Mouse (Mus musculus) E14TG2a.4 (cell line): ENCODE data around the gene Ccdc87.

Source experiments
- H3K27me3 ChIP-seq: 2 replicates; pipeline ENCODE4 v1.6.1; 2014; ENCODE audit warnings: low read length, control low read depth; ENCODE audit not compliant: insufficient read depth
- H3K36me3 ChIP-seq: 2 replicates; pipeline ENCODE4 v1.6.1; 2014; ENCODE audit warnings: low read length, control low read depth; ENCODE audit not compliant: insufficient read depth
- H3K4me1 ChIP-seq: replicated peaks from 2 replicates; pipeline ENCODE4 v1.6.1; 2014; ENCODE audit warnings: low read depth, low read length, control low read depth
- H3K4me3 ChIP-seq: replicated peaks from 2 replicates; pipeline ENCODE4 v1.5.1; 2014; ENCODE audit warnings: mild to moderate bottlenecking, low read length
- H3K9me3 ChIP-seq: 2 replicates; pipeline ENCODE4 v1.6.1; 2014; ENCODE audit warnings: low read length, control low read depth
- CTCF ChIP-seq: conservative IDR thresholded peaks from 2 replicates; pipeline ENCODE4 v1.5.1; 2014; ENCODE audit warnings: low read length
- NANOG ChIP-seq: IDR thresholded peaks from 2 replicates; pipeline ENCODE4 v1.6.1; 2014; ENCODE audit warnings: borderline replicate concordance, low read length, mixed read lengths
- POU5F1 ChIP-seq: IDR thresholded peaks from 2 replicates; pipeline ENCODE4 v1.6.1; 2014; ENCODE audit warnings: low read length, borderline replicate concordance

The Ccdc87 gene

GRCm38 (mm10) chr19:4839149-4839548 lies at the start of gene Ccdc87, which contains the start of gene Ccs:
Gene Ccdc87 (plus strand): TSS chr19:4839366.
Gene Ccs (minus strand): TSS chr19:4839332.
- TF ChIP-seq CTCF (no peak), POU5F1 (no peak), NANOG (no peak)

GRCm38 (mm10) chr19:4793281-4793830 lies 45.8 kb upstream of the Ccdc87 start:
- Histone ChIP-seq H3K4me3 (peak overlapping the region; percentile 89), H3K4me1 (peaks cover 86% of the 10 kb centered on the region), H3K9me3 (no peaks in the 10 kb centered on the region), H3K27me3 (no peaks in the 10 kb centered on the region), H3K36me3 (peaks cover 77% of the 10 kb centered on the region)
- TF ChIP-seq CTCF = no peak

More at GRCm38 (mm10) chr19:4839149-4839548, at the start of gene Ccdc87, which contains the start of gene Ccs:
- Histone ChIP-seq H3K9me3 (no peaks in the 10 kb centered on the region), H3K27me3 (peaks cover 23% of the 10 kb centered on the region), H3K4me1 (peaks cover 68% of the 10 kb centered on the region), H3K36me3 (peaks cover 16% of the 10 kb centered on the region; the same call in 1 of the 2 replicates), H3K4me3 (peak within 1 kb of the TSS; percentile 88)

GRCm38 (mm10) chr19:4793831-4794422 lies 45.2 kb upstream of the Ccdc87 start, which contains the start of gene Rbm4:
Gene Rbm4 (minus strand): TSS chr19:4793901.
- Histone ChIP-seq H3K9me3 (no peaks in the 10 kb centered on the region), H3K4me1 (peaks cover 86% of the 10 kb centered on the region), H3K27me3 (no peaks in the 10 kb centered on the region), H3K4me3 (peak within 1 kb of the TSS; percentile 89), H3K36me3 (peaks cover 77% of the 10 kb centered on the region)
- no peak for TF ChIP-seq POU5F1
- no peak for TF ChIP-seq NANOG
- TF ChIP-seq CTCF = no peak

- Histone ChIP-seq H3K9me3 (no peaks in the 10 kb centered on the region), H3K27me3 (no peaks in the 10 kb centered on the region), H3K4me3 (peak overlapping the region; percentile 89), H3K4me1 (peaks cover 87% of the 10 kb centered on the region), H3K36me3 (peaks cover 77% of the 10 kb centered on the region)
- no peak for TF ChIP-seq POU5F1
- TF ChIP-seq NANOG = no peak
Measured at GRCm38 (mm10) chr19:4795929-4796328, 43.2 kb upstream of the Ccdc87 start.

- Histone ChIP-seq H3K27me3 (no peaks in the 10 kb centered on the region), H3K4me3 (0 out of 2 replicates have a peak overlapping the region, but pooled peaks have one; percentile 11), H3K9me3 (no peaks in the 10 kb centered on the region), H3K4me1 (peaks cover 88% of the 10 kb centered on the region), H3K36me3 (peaks cover 78% of the 10 kb centered on the region)
- TF ChIP-seq CTCF (no peak), NANOG (no peak), POU5F1 (no peak)
Measured at GRCm38 (mm10) chr19:4797846-4798245, 41.3 kb upstream of the Ccdc87 start.

- Histone ChIP-seq H3K9me3 (no peaks in the 10 kb centered on the region), H3K4me1 (peaks cover 98% of the 10 kb centered on the region), H3K4me3 (peak overlapping the region; percentile 11; the same call in 1 of the 2 replicates), H3K27me3 (no peaks in the 10 kb centered on the region), H3K36me3 (peaks cover 87% of the 10 kb centered on the region)
- TF ChIP-seq NANOG (no peak), CTCF (no peak), POU5F1 (no peak)
Measured at GRCm38 (mm10) chr19:4799083-4799482, 40.1 kb upstream of the Ccdc87 start.

GRCm38 (mm10) chr19:4802691-4803091 lies 36.5 kb upstream of the Ccdc87 start:
- no peaks in the 10 kb centered on the region for H3K9me3 ChIP-seq
- H3K27me3 ChIP-seq = no peaks in the 10 kb centered on the region
- H3K36me3 ChIP-seq = peaks cover 100% of the 10 kb centered on the region
- TF ChIP-seq NANOG = no peak
- TF ChIP-seq POU5F1 = no peak
- no peak for TF ChIP-seq CTCF
- peaks cover 99% of the 10 kb centered on the region for H3K4me1 ChIP-seq
- peak overlapping the region; percentile 99 for H3K4me3 ChIP-seq

GRCm38 (mm10) chr19:4803283-4803682 lies 35.9 kb upstream of the Ccdc87 start:
- Histone ChIP-seq H3K36me3 (peaks cover 100% of the 10 kb centered on the region), H3K4me3 (peak overlapping the region; percentile 99), H3K27me3 (no peaks in the 10 kb centered on the region), H3K4me1 (peaks cover 99% of the 10 kb centered on the region), H3K9me3 (no peaks in the 10 kb centered on the region)
- TF ChIP-seq NANOG (no peak), CTCF (no peak)
